13 mouse cellular contexts compared by ENCODE assay signal in the genomic region with DNA sequence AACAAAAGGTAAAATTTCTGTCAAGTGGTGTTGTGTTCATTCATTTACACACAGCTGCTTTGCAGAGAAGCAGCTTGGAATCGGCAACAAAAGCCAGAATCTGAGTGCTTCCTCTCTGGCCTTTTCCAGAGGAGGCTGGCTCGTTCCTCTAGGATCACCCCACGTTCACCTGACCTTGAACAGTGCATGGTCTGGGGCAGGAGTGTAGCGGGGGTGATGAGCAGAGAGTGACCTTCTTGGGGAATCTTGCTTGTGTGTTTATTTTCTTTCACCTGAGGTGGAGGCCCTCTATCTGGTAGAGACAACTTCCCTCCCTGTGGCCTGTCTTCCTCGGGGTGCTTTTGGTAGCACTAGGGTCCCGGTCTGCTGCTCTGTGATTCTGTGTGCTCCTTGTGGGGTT.
DNase-seq lines count a peak whose midpoint lies in the region; ATAC-seq lines count a peak whose summit lies in the region.
"Had no signal": no experiment of that assay in that cellular context is flagged by ENCODE, and none has a peak within 500 bp of the region (broad histone marks: within the 10 kb centered on the region; RNA-seq: fewer than 3 reads in every experiment).

No protein-coding gene starts in this region.

- no peak overlapping the region for H3K27ac ChIP-seq in heart, embryonic 11.5 days (ENCODE audit: low read depth, low read length)
- H3K27ac ChIP-seq in neural tube, embryonic 11.5 days (ENCODE audit: low read depth, low read length) = peak overlapping the region; percentile 14; the same call in 1 of the 2 replicates
- 0 out of 2 replicates have a peak overlapping the region, but pooled peaks have one; percentile 1 for H3K27ac ChIP-seq in hindbrain, embryonic 16.5 days (ENCODE audit: low read depth, low read length)

- WGBS in heart, embryonic 11.5 days (ENCODE audit: insufficient replicate concordance) = 35% methylated on average over 6 of the region's 6 CpGs
- 63% methylated on average over 6 of the region's 6 CpGs for WGBS in neural tube, embryonic 11.5 days
- 47% methylated on average over 6 of the region's 6 CpGs for WGBS in hindbrain, embryonic 16.5 days

- H3K4me3 ChIP-seq in heart, embryonic 11.5 days (ENCODE audit: low read depth, low read length) = no peak overlapping the region
- H3K4me3 ChIP-seq in neural tube, embryonic 11.5 days (ENCODE audit: low read depth, low read length) = no peak overlapping the region
- H3K4me3 ChIP-seq in hindbrain, embryonic 16.5 days (ENCODE audit: low read length) = no peak overlapping the region

- intact Hi-C loops in heart, postnatal 25 days (cut with DNase I) = no loop called here

- no peak for ATAC-seq in heart, embryonic 11.5 days (replicated peaks; ENCODE audit: insufficient number of reproducible peaks, low FRiP score, low TSS enrichment)
- no peak for ATAC-seq in neural tube, embryonic 11.5 days (ENCODE audit: insufficient read depth, low FRiP score, low TSS enrichment)
- ATAC-seq in hindbrain, embryonic 16.5 days = no peak

- H3K4me2 ChIP-seq in heart, embryonic 11.5 days = peak overlapping the region; percentile 4; the same call in 1 of the 2 replicates
- no peak overlapping the region for H3K4me2 ChIP-seq in neural tube, embryonic 11.5 days (ENCODE audit: low read depth)
- peak overlapping the region; percentile 18; the same call in 1 of the 2 replicates for H3K4me2 ChIP-seq in hindbrain, embryonic 16.5 days (ENCODE audit: low read length)

- no peaks in the 10 kb centered on the region for H3K9me3 ChIP-seq in heart, embryonic 11.5 days (replicated peaks; ENCODE audit: control insufficient read depth, low read length)
- H3K9me3 ChIP-seq in neural tube, embryonic 11.5 days (ENCODE audit: control insufficient read depth, low read length) = no peaks in the 10 kb centered on the region
- H3K9me3 ChIP-seq in hindbrain, embryonic 16.5 days (ENCODE audit: control insufficient read depth, low read length) = no peaks in the 10 kb centered on the region

- no peaks in the 10 kb centered on the region for H3K27me3 ChIP-seq in heart, embryonic 11.5 days (ENCODE audit: control insufficient read depth, insufficient read depth, low read length)
- no peaks in the 10 kb centered on the region for H3K27me3 ChIP-seq in neural tube, embryonic 11.5 days (ENCODE audit: control insufficient read depth, insufficient read depth, low read length)
- H3K27me3 ChIP-seq in hindbrain, embryonic 16.5 days (replicated peaks; ENCODE audit: control insufficient read depth, insufficient read depth, low read length) = no peaks in the 10 kb centered on the region

- no peak overlapping the region; the same call in 1 of the 2 replicates for H3K9ac ChIP-seq in heart, embryonic 11.5 days (ENCODE audit: low read depth, low read length)
- H3K9ac ChIP-seq in neural tube, embryonic 11.5 days (ENCODE audit: low read length) = 0 out of 2 replicates have a peak overlapping the region, but pooled peaks have one; percentile 14
- H3K9ac ChIP-seq in hindbrain, embryonic 16.5 days (ENCODE audit: low read depth, low read length) = no peak overlapping the region; the same call in 1 of the 2 replicates

- H3K4me1 ChIP-seq in heart, embryonic 11.5 days (ENCODE audit: control insufficient read depth, insufficient read depth, low read length) = peaks cover 23% of the 10 kb centered on the region
- peaks cover 6% of the 10 kb centered on the region for H3K4me1 ChIP-seq in neural tube, embryonic 11.5 days (ENCODE audit: control insufficient read depth, insufficient read depth, low read length)
- H3K4me1 ChIP-seq in hindbrain, embryonic 16.5 days (ENCODE audit: control insufficient read depth, insufficient read depth, low read depth, low read length) = peaks cover 11% of the 10 kb centered on the region

- no peak for DNase-seq in heart, postnatal 25 days (ENCODE audit: low spot score)
- DNase-seq in neural tube, embryonic 11.5 days (ENCODE audit: low spot score) = no peak
- no peak for DNase-seq in neural tube, embryonic 10.5 days (ENCODE audit: extremely low spot score, low spot score)
- no peak for DNase-seq in gastrocnemius, postnatal 4 days (ENCODE audit: low spot score in 2 of 2)
- DNase-seq in Muller cell, postnatal 12 days (ENCODE audit: inconsistent ontology term) = no peak
- no peak for DNase-seq in kidney, postnatal 10 days
- DNase-seq: cerebellum, adult 11 months; gastrocnemius, postnatal 25 days; kidney, postnatal 25 days; layer of hippocampus, postnatal 36 days; thymus, postnatal 25 days had no signal

- H3K36me3 ChIP-seq in heart, embryonic 11.5 days (ENCODE audit: control insufficient read depth, insufficient read depth, low read length) = no peaks in the 10 kb centered on the region
- no peaks in the 10 kb centered on the region for H3K36me3 ChIP-seq in neural tube, embryonic 11.5 days (ENCODE audit: control insufficient read depth, insufficient read depth, low read length)
- no peaks in the 10 kb centered on the region for H3K36me3 ChIP-seq in hindbrain, embryonic 16.5 days (ENCODE audit: control insufficient read depth, insufficient read depth, low read length)
